Mouse (Mus musculus): ENCODE results near the gene Ppat. TPM values are rescaled to one million over a fixed set of nuclear protein-coding genes. Genes with fewer than 3 reads are reported as not detected.
"Not testable (repeated sequence)": the region's sequence is repeated elsewhere in the genome, so short reads cannot be mapped to it uniquely, and the experiment has no call there.

The Ppat gene
- 10 to 100 TPM; 21.2 to 21.8 TPM for total RNA-seq (2021)
- long read RNA-seq, experiment 1, transcript Ppat-202 (11 exons, 3,981 nt): major isoform, 29 of 37 reads
- long read RNA-seq, experiment 1, partial matches to known transcripts: 6 of 37 reads
- long read RNA-seq, experiment 1, other reads (novel, unspliced or antisense): 2 of 37 reads
- long read RNA-seq, experiment 2, transcript Ppat-202 (11 exons, 3,981 nt): major isoform, 30 of 35 reads
- long read RNA-seq, experiment 2, partial matches to known transcripts: 5 of 35 reads
- long read RNA-seq, experiment 2, other reads (novel, unspliced or antisense): 0 of 35 reads

- DNase-seq: peak; percentile 99
- Histone ChIP-seq H3K27ac (peak within 1 kb of the TSS; percentile 99), H3K4me3 (peak within 1 kb of the TSS; percentile 91)
- intact Hi-C loops (cut with DNase I): loop anchor here (2.0 kb wide), 1 partner anchor 47 kb away; the partner anchor contains the start of gene Aasdh
- no peak for TF ChIP-seq CTCF (IDR thresholded peaks at IDR 0.05)
Measured at GRCm38 (mm10) chr5:76951106-76952027, at the start of gene Ppat, which contains the start of gene Paics. TSS of gene Ppat (minus strand) at chr5:76951578. TSS of gene Paics (plus strand) at chr5:76951307.

- peak overlapping the region; percentile 46 for H3K27ac ChIP-seq
- intact Hi-C loops (cut with DNase I): loop anchor here (2.0 to 5.0 kb wide), 2 partner anchors 62 to 219 kb away; no protein-coding TSS in a partner anchor
- no peak for DNase-seq
Measured at GRCm38 (mm10) chr5:76998416-76998815, 47.0 kb upstream of the Ppat start.

GRCm38 (mm10) chr5:76993174-76993814 lies 41.9 kb upstream of the Ppat start:
- Histone ChIP-seq H3K27ac (no peak overlapping the region), H3K4me3 (no peak overlapping the region)
- no peak for TF ChIP-seq CTCF (IDR thresholded peaks at IDR 0.05)
- intact Hi-C loops (cut with DNase I): no loop called here
- no peak for DNase-seq

More at GRCm38 (mm10) chr5:76998416-76998815, 47.0 kb upstream of the Ppat start:
- peak; percentile 62 for TF ChIP-seq CTCF (IDR thresholded peaks at IDR 0.05)
- no peak overlapping the region for H3K4me3 ChIP-seq

GRCm38 (mm10) chr5:76990789-76991188 lies 39.4 kb upstream of the Ppat start:
- DNase-seq: no peak
- TF ChIP-seq CTCF (IDR thresholded peaks at IDR 0.05): no peak
- no peak overlapping the region for H3K4me3 ChIP-seq
- H3K27ac ChIP-seq: no peak overlapping the region
- intact Hi-C loops (cut with DNase I): no loop called here

- Histone ChIP-seq H3K27ac (no peak overlapping the region), H3K4me3 (no peak overlapping the region)
- intact Hi-C loops (cut with DNase I): loop anchor here (10.0 kb wide), 1 partner anchor 341 kb away; no protein-coding TSS in a partner anchor
- no peak for TF ChIP-seq CTCF (IDR thresholded peaks at IDR 0.05)
- DNase-seq: no peak
Measured at GRCm38 (mm10) chr5:76984015-76984414, 32.6 kb upstream of the Ppat start.

GRCm38 (mm10) chr5:76975736-76976135 lies 24.4 kb upstream of the Ppat start:
- DNase-seq: no peak
- peak overlapping the region; percentile 94 for H3K4me3 ChIP-seq
- no peak for TF ChIP-seq CTCF (IDR thresholded peaks at IDR 0.05)
- intact Hi-C loops (cut with DNase I): loop anchor here (2.0 kb wide), 1 partner anchor 71 kb away; the partner anchor contains the start of gene Aasdh
- peak overlapping the region; percentile 98; the same call in 1 of the 2 replicates for H3K27ac ChIP-seq

- H3K27ac ChIP-seq: peak within 1 kb of the TSS; percentile 98
- intact Hi-C loops (cut with DNase I): loop anchor here (2.0 kb wide), 1 partner anchor 70 kb away; the partner anchor contains the start of gene Aasdh
- TF ChIP-seq CTCF (IDR thresholded peaks at IDR 0.05): no peak
- peak; percentile 92 for DNase-seq
- peak within 1 kb of the TSS; percentile 94 for H3K4me3 ChIP-seq
Measured at GRCm38 (mm10) chr5:76974554-76975285, 23.3 kb upstream of the Ppat start, which contains the start of gene Srp72. TSS of gene Srp72 (plus strand) at chr5:76974683.

GRCm38 (mm10) chr5:76974207-76974553 lies 22.8 kb upstream of the Ppat start:
- no peak for TF ChIP-seq CTCF (IDR thresholded peaks at IDR 0.05)
- Histone ChIP-seq H3K27ac (peak overlapping the region; percentile 98), H3K4me3 (peak overlapping the region; percentile 94)
- DNase-seq: peak; percentile 24
- intact Hi-C loops (cut with DNase I): loop anchor here (2.0 kb wide), 1 partner anchor 69 kb away; the partner anchor contains the start of gene Aasdh

GRCm38 (mm10) chr5:76973488-76973887 lies 22.1 kb upstream of the Ppat start:
- no peak for TF ChIP-seq CTCF (IDR thresholded peaks at IDR 0.05)
- intact Hi-C loops (cut with DNase I): no loop called here
- Histone ChIP-seq H3K4me3 (peak overlapping the region; percentile 94), H3K27ac (peak overlapping the region; percentile 98; the same call in 1 of the 2 replicates)
- DNase-seq: no peak

GRCm38 (mm10) chr5:76971115-76971514 lies 19.7 kb upstream of the Ppat start:
- H3K4me3 ChIP-seq; H3K27ac ChIP-seq; DNase-seq; intact Hi-C loops (cut with DNase I): not testable (repeated sequence)

- no peak overlapping the region for H3K4me3 ChIP-seq
- intact Hi-C loops (cut with DNase I): no loop called here
- no peak overlapping the region for H3K27ac ChIP-seq
- no peak for TF ChIP-seq CTCF (IDR thresholded peaks at IDR 0.05)
- no peak for DNase-seq
Measured at GRCm38 (mm10) chr5:76969250-76969649, 17.9 kb upstream of the Ppat start.
